Mouse (Mus musculus) kidney, adult 2 months (tissue): ENCODE results near the gene Sav1. TPM values are rescaled to one million over a fixed set of nuclear protein-coding genes. Genes with fewer than 3 reads are reported as not detected.

Experiments
- DNase-seq: peaks from one replicate; pipeline ENCODE4 v3.0.0; 2021
- H3K27ac ChIP-seq: fragments of 200-500 bp; 2 replicates; pipeline ENCODE4 v1.5.1; 2012; ENCODE audit warnings: low read depth, low read length, control low read depth, inconsistent platforms; ENCODE audit not compliant: insufficient read depth
- H3K27me3 ChIP-seq: fragments of 200-500 bp; replicated peaks from 2 replicates; pipeline ENCODE4 v1.6.1; 2012; ENCODE audit warnings: mild to moderate bottlenecking, moderate library complexity, low read length, inconsistent platforms; ENCODE audit not compliant: control insufficient read depth, insufficient read depth
- H3K36me3 ChIP-seq: fragments of 200-500 bp; 2 replicates; pipeline ENCODE4 v1.6.1; 2012; ENCODE audit warnings: mild to moderate bottlenecking, moderate library complexity, low read length, inconsistent platforms; ENCODE audit not compliant: control insufficient read depth, insufficient read depth
- H3K4me1 ChIP-seq: fragments of 200-500 bp; 2 replicates; pipeline ENCODE4 v1.6.1; 2011; ENCODE audit warnings: low read length; ENCODE audit not compliant: control insufficient read depth, insufficient read depth
- H3K4me3 ChIP-seq: fragments of 200-500 bp; 2 replicates; pipeline ENCODE4 v1.5.1; 2011; ENCODE audit warnings: mild to moderate bottlenecking, low read depth, low read length, control low read depth; ENCODE audit not compliant: insufficient read depth
- CTCF ChIP-seq: fragments of 200-500 bp; conservative IDR thresholded peaks from 2 replicates; pipeline ENCODE4 v1.5.1; 2011; ENCODE audit warnings: low read depth, mild to moderate bottlenecking, control low read depth, low read length, moderate library complexity, mixed read lengths; ENCODE audit not compliant: insufficient read depth, insufficient read length
- POLR2A ChIP-seq: fragments of 200-500 bp; IDR thresholded peaks from one replicate; pipeline ENCODE4 v1.6.1; 2011; ENCODE audit warnings: low read depth, low read length, control low read depth
- WGBS: fragments of 180-500 bp; shearing (Covaris S2); methylation state at CpG from one replicate; pipeline ENCODE4 v1.1.7; 2018; 5-methylcytosine and 5-hydroxymethylcytosine counted together
- polyA plus RNA-seq: library from polyadenylated mRNA; depleted of rRNA; stranded (reverse); fragments of >200 nt; gene quantifications from 2 replicates; pipeline ENCODE4 v1.2.3, GENCODE M21; 2012

The Sav1 gene
- polyA plus RNA-seq, 1 experiment, result 22.6 TPM

DNA sequence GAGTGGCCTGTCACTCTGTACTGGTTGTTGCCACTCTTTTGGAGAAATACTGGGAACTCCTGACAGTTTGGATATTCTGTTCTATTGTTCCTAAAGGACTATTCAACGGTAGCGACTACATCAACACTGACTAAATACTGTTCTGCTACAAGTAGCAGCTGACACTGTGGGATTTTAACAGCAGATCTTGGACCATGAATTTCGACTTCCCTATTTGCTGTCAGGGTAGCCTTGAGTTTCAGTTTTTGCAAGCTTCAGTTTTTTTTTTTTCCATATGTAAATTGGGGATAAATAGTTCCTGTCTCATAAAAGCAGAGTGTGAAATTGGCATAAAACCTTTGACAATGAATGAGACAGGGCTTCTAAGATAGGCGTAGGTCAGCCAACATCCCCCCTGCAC is 23.6 kb upstream of the Sav1 start:
- no peak for DNase-seq
- no peak overlapping the region for H3K27ac ChIP-seq
- no peaks in the 10 kb centered on the region for H3K27me3 ChIP-seq
- 92% methylated on average over 4 of the region's 4 CpGs for WGBS
- no peak overlapping the region for H3K4me3 ChIP-seq
- no peaks in the 10 kb centered on the region for H3K4me1 ChIP-seq
- H3K36me3 ChIP-seq, result no peaks in the 10 kb centered on the region
- TF ChIP-seq POLR2A (no peak), CTCF (no peak)

DNA sequence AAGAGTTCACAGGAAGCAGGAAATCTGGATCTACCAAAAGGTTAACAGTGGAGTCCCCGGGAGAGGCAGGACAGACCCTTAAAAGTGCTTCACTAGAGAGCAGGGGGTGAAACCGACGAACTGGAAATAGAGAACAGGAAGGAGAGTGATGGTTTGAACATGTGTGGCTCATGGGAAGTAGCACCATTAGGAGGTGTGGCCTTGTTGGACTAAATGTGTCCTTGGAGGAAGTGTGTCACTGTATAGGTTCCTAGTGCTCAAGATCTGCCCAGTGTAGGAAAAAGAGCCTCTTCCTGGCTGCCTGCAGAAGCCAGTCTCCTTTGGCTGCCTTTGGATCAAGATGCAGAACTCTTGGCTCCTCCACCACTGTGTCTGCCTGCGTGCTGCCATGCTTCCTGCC is 18.3 kb upstream of the Sav1 start:
- H3K4me1 ChIP-seq, result no peaks in the 10 kb centered on the region
- H3K4me3 ChIP-seq, result no peak overlapping the region
- H3K36me3 ChIP-seq, result no peaks in the 10 kb centered on the region
- TF ChIP-seq CTCF (no peak), POLR2A (no peak)
- no peak for DNase-seq
- no peaks in the 10 kb centered on the region for H3K27me3 ChIP-seq
- no peak overlapping the region for H3K27ac ChIP-seq
- WGBS, result 63% methylated on average over 4 of the region's 4 CpGs

- H3K4me3 ChIP-seq, result no peak overlapping the region
- no peaks in the 10 kb centered on the region for H3K36me3 ChIP-seq
- TF ChIP-seq CTCF (no peak), POLR2A (no peak)
- 50% methylated on average over 13 of the region's 13 CpGs for WGBS
- no peaks in the 10 kb centered on the region for H3K27me3 ChIP-seq
- peak overlapping the region; percentile 35; the same call in 1 of the 2 replicates for H3K27ac ChIP-seq
- peak; percentile 44 for DNase-seq
- peaks cover 7% of the 10 kb centered on the region; the same call in 1 of the 2 replicates for H3K4me1 ChIP-seq
Measured at GRCm38 (mm10) chr12:69998186-69998983, 11.6 kb upstream of the Sav1 start.

GRCm38 (mm10) chr12:69995382-69995781 is 8.6 kb upstream of the Sav1 start:
- Histone ChIP-seq H3K4me3 (no peak overlapping the region), H3K27ac (no peak overlapping the region), H3K27me3 (no peaks in the 10 kb centered on the region), H3K36me3 (no peaks in the 10 kb centered on the region), H3K4me1 (peaks cover 7% of the 10 kb centered on the region; the same call in 1 of the 2 replicates)
- WGBS, result 51% methylated on average over 3 of the region's 3 CpGs
- peak; percentile 19 for DNase-seq
- no peak for TF ChIP-seq POLR2A
- no peak for TF ChIP-seq CTCF

DNA sequence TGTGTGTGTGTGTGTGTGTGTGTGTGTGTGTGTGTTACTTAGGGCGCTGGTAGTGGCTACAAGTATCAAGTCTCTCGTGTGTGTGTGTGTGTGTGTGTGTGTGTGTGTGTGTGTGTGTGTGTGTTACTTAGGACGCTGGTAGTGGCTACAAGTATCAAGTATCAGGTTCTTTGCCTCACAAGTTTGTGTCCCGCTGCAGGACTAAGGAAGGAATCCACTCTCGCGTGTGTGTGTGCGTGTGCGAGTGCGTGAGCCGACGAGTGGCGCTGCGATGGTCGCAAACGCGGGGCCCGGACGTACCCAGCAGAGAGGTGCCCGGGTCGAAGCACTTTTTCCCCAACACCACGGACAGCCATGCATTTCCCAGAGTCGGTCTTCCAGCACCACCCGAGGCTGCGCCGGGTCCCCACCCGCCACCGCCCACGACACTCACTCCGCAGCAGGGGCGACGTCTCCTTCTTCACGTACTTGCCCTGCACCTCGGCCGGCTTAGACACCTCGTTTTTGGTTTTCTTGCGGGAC is 500 bp downstream of the Sav1 start:
- peak overlapping the region; percentile 65 for H3K27ac ChIP-seq
- TF ChIP-seq CTCF (no peak), POLR2A (no peak)

DNA sequence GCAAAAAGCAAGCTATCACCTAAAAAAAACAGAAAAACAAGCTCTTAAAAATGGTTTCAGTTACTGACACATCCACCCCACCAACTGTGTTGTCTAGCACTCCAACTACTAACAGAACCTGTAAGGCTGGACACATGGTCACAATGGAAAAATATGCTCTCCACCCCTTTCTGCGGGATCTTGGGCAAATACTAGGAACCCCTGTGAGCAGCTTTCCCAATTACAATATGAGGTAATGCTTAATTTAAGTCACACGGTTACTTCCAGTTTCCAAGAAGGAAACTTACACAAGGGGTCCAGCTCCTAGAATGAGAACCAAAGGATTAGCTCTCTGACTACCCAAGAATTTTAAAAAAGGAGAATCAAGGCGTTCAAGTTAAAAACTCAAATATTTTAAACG is 1.3 kb downstream of the Sav1 start:
- no peak for TF ChIP-seq CTCF
- TF ChIP-seq POLR2A, result no peak
- Histone ChIP-seq H3K27me3 (no peaks in the 10 kb centered on the region), H3K36me3 (peaks cover 2% of the 10 kb centered on the region), H3K4me3 (peak overlapping the region; percentile 37), H3K27ac (peak overlapping the region; percentile 50; the same call in 1 of the 2 replicates), H3K4me1 (no peaks in the 10 kb centered on the region)
- whole genome bisulfite sequencing, result 22% methylated on average over 4 of the region's 4 CpGs
- DNase-seq, result peak; percentile 25

More for the DNA sequence above, 500 bp downstream of the Sav1 start:
- Histone ChIP-seq H3K36me3 (peaks cover 2% of the 10 kb centered on the region; the same call in 1 of the 2 replicates), H3K4me3 (peak overlapping the region; percentile 97), H3K4me1 (no peaks in the 10 kb centered on the region), H3K27me3 (no peaks in the 10 kb centered on the region)
- DNase-seq, result peak; percentile 45
- under 1% methylated on average over 36 of the region's 36 CpGs for WGBS

DNA sequence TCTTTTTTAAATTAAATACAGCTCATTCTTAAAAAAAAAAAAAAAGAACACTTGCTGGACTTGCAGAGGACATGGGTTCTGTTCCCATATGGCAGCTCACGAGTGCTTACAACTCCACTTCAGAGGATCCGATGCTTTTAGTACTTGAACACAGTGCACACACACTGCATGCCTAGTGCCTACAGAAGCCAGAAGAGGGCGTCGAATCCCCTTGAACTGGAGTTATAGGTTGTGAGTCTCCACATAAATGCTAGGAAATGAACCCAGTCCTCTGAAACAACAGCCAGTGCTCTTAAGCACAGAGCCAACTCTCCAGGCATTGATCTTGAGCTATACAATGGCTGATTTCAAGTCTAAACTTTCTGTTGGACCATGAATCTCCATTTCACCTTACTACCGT is 3.9 kb downstream of the Sav1 start:
- Histone ChIP-seq H3K36me3 (peaks cover 4% of the 10 kb centered on the region), H3K4me1 (no peaks in the 10 kb centered on the region; the same call in 1 of the 2 replicates), H3K4me3 (no peak overlapping the region), H3K27me3 (no peaks in the 10 kb centered on the region), H3K27ac (no peak overlapping the region)
- peak; percentile 17 for DNase-seq
- peak; percentile 48 for TF ChIP-seq CTCF
- TF ChIP-seq POLR2A, result no peak
- 80% methylated on average over 5 of the region's 5 CpGs for WGBS
